Mouse (Mus musculus) erythroblast, adult 5-6 weeks (primary cell): ENCODE measurements around the gene Stmnd1. TPM values are rescaled to one million over a fixed set of nuclear protein-coding genes. Genes with fewer than 3 reads are reported as not detected.

Experiments
- total RNA-seq, 2 experiments: library from RNA; stranded (forward) in 1 of 2; stranded (reverse) in 1 of 2; fragments of 150-400 nt in 1 of 2; fragments of 200-764, 138-1000 nt in 1 of 2; gene quantifications; 2 replicates each; pipeline versions ENCODE4 v1.2.3 to v1.2.4; 2015 to 2017; ENCODE audit warnings: low replicate concordance in 2 of 2

The Stmnd1 gene
- total RNA-seq, 2 experiments from 2014 or later: not detected

Other genes starting within 250 kb of the Stmnd1 start
- not detected in 2 replicates for gene Rbm24, start 144.7 kb downstream of the Stmnd1 start, total RNA-seq (2015; ENCODE audit: low replicate concordance)
- gene Rbm24, start 144.7 kb downstream of the Stmnd1 start, total RNA-seq (2017; ENCODE audit: low replicate concordance): not detected in 2 replicates
- 1.0 TPM in 1 of 2 replicates, not detected in the other for gene Cap2, start 228.1 kb downstream of the Stmnd1 start, total RNA-seq (2015; ENCODE audit: low replicate concordance)
- 0.26 TPM in 1 of 2 replicates, not detected in the other for gene Cap2, start 228.1 kb downstream of the Stmnd1 start, total RNA-seq (2017; ENCODE audit: low replicate concordance)